Mouse (Mus musculus) kidney, adult 2 months (tissue): ENCODE measurements around the gene Dlg2.

Source experiments
- CTCF ChIP-seq: fragments of 200-500 bp; conservative IDR thresholded peaks from 2 replicates; pipeline ENCODE4 v1.5.1; 2011; ENCODE audit warnings: low read depth, mild to moderate bottlenecking, control low read depth, low read length, moderate library complexity, mixed read lengths; ENCODE audit not compliant: insufficient read depth, insufficient read length
- POLR2A ChIP-seq: fragments of 200-500 bp; IDR thresholded peaks from one replicate; pipeline ENCODE4 v1.6.1; 2011; ENCODE audit warnings: low read depth, low read length, control low read depth

DNA sequence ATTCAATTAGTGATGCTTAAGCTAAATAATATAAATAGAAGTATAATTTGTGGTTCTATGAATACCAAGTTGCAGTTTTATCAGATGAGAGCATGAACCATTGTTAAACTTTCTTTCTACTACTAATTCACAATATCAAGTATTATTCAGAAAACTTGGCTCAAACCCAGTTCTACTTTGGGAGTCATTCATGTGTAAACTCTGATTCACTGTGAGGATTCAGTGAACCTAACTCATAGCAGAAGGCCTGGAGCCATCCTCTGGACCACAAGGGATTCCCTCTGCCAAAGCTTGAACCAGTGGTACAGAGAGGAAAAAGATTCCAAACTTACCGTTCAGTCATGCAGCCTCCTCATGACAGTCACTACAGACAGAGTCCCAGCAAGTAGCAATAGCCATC is 1920.3 kb downstream of the Dlg2 start:
- TF ChIP-seq CTCF = no peak
- TF ChIP-seq POLR2A = no peak
